Mouse (Mus musculus): ENCODE measurements around the gene Gpr179. TPM values are rescaled to one million over a fixed set of nuclear protein-coding genes. Genes with fewer than 3 reads are reported as not detected.

Gpr179 gene
- polyA plus RNA-seq, 1 experiment from 2014 or later, result 0.16 TPM

GRCm38 (mm10) chr11:97301406-97301805 is 50.5 kb downstream of the Gpr179 start:
- ATAC-seq (ENCODE audit: insufficient number of reproducible peaks, insufficient read depth, low FRiP score, low read depth), result no peak
- H3K4me3 ChIP-seq (ENCODE audit: low read depth, low read length), result no peak overlapping the region
- H3K9ac ChIP-seq (replicated peaks; ENCODE audit: low read depth, low read length), result no peak overlapping the region
- H3K4me2 ChIP-seq (replicated peaks; ENCODE audit: low read depth, low read length), result no peak overlapping the region
- 84% methylated on average over 16 of the region's 16 CpGs for WGBS
- H3K9me3 ChIP-seq (ENCODE audit: control insufficient read depth, low read depth, low read length), result no peaks in the 10 kb centered on the region
- H3K4me1 ChIP-seq (ENCODE audit: control insufficient read depth, insufficient read depth, low read length), result peaks cover 2% of the 10 kb centered on the region; the same call in 1 of the 2 replicates
- H3K27me3 ChIP-seq (ENCODE audit: control insufficient read depth, insufficient read depth, low read length), result no peaks in the 10 kb centered on the region
- H3K27ac ChIP-seq (ENCODE audit: low read length), result no peak overlapping the region
- no peaks in the 10 kb centered on the region for H3K36me3 ChIP-seq (ENCODE audit: control insufficient read depth, insufficient read depth, low read length)

GRCm38 (mm10) chr11:97299939-97300338 is 51.9 kb downstream of the Gpr179 start:
- no peak overlapping the region for H3K27ac ChIP-seq (ENCODE audit: low read length)
- H3K4me2 ChIP-seq (replicated peaks; ENCODE audit: low read depth, low read length), result no peak overlapping the region
- H3K9me3 ChIP-seq (ENCODE audit: control insufficient read depth, low read depth, low read length), result no peaks in the 10 kb centered on the region
- H3K9ac ChIP-seq (replicated peaks; ENCODE audit: low read depth, low read length), result no peak overlapping the region
- ATAC-seq (ENCODE audit: insufficient number of reproducible peaks, insufficient read depth, low FRiP score, low read depth), result no peak
- H3K4me3 ChIP-seq (ENCODE audit: low read depth, low read length), result no peak overlapping the region
- H3K4me1 ChIP-seq (ENCODE audit: control insufficient read depth, insufficient read depth, low read length), result peaks cover 2% of the 10 kb centered on the region; the same call in 1 of the 2 replicates
- no peaks in the 10 kb centered on the region for H3K36me3 ChIP-seq (ENCODE audit: control insufficient read depth, insufficient read depth, low read length)
- no peaks in the 10 kb centered on the region for H3K27me3 ChIP-seq (ENCODE audit: control insufficient read depth, insufficient read depth, low read length)
- 84% methylated on average over 2 of the region's 2 CpGs for WGBS

- no peak overlapping the region for H3K4me2 ChIP-seq (replicated peaks; ENCODE audit: low read depth, low read length)
- no peaks in the 10 kb centered on the region for H3K36me3 ChIP-seq (ENCODE audit: control insufficient read depth, insufficient read depth, low read length)
- H3K9ac ChIP-seq (replicated peaks; ENCODE audit: low read depth, low read length), result no peak overlapping the region
- WGBS, result 86% methylated on average over 3 of the region's 4 CpGs
- H3K27me3 ChIP-seq (ENCODE audit: control insufficient read depth, insufficient read depth, low read length), result no peaks in the 10 kb centered on the region
- no peaks in the 10 kb centered on the region for H3K9me3 ChIP-seq (ENCODE audit: control insufficient read depth, low read depth, low read length)
- no peak for ATAC-seq (ENCODE audit: insufficient number of reproducible peaks, insufficient read depth, low FRiP score, low read depth)
- no peaks in the 10 kb centered on the region; the same call in 1 of the 2 replicates for H3K4me1 ChIP-seq (ENCODE audit: control insufficient read depth, insufficient read depth, low read length)
- no peak overlapping the region for H3K4me3 ChIP-seq (ENCODE audit: low read depth, low read length)
- H3K27ac ChIP-seq (ENCODE audit: low read length), result no peak overlapping the region
These were observed 55.3 kb downstream of the Gpr179 start for GRCm38 (mm10) chr11:97296542-97296941.

GRCm38 (mm10) chr11:97292731-97293130 is 59.1 kb downstream of the Gpr179 start:
- Histone ChIP-seq H3K9ac (replicated peaks; ENCODE audit: low read depth, low read length) (no peak overlapping the region), H3K36me3 (ENCODE audit: control insufficient read depth, insufficient read depth, low read length) (no peaks in the 10 kb centered on the region), H3K9me3 (ENCODE audit: control insufficient read depth, low read depth, low read length) (no peaks in the 10 kb centered on the region), H3K4me1 (ENCODE audit: control insufficient read depth, insufficient read depth, low read length) (no peaks in the 10 kb centered on the region), H3K4me3 (ENCODE audit: low read depth, low read length) (no peak overlapping the region), H3K27ac (ENCODE audit: low read length) (no peak overlapping the region), H3K27me3 (ENCODE audit: control insufficient read depth, insufficient read depth, low read length) (no peaks in the 10 kb centered on the region), H3K4me2 (replicated peaks; ENCODE audit: low read depth, low read length) (no peak overlapping the region)
- WGBS, result 90% methylated on average over 1 of the region's 1 CpGs
- ATAC-seq (ENCODE audit: insufficient number of reproducible peaks, insufficient read depth, low FRiP score, low read depth), result no peak

- Histone ChIP-seq H3K27ac (ENCODE audit: low read length) (no peak overlapping the region), H3K4me2 (replicated peaks; ENCODE audit: low read depth, low read length) (no peak overlapping the region), H3K27me3 (ENCODE audit: control insufficient read depth, insufficient read depth, low read length) (no peaks in the 10 kb centered on the region), H3K4me3 (ENCODE audit: low read depth, low read length) (no peak overlapping the region), H3K4me1 (ENCODE audit: control insufficient read depth, insufficient read depth, low read length) (no peaks in the 10 kb centered on the region), H3K9ac (replicated peaks; ENCODE audit: low read depth, low read length) (no peak overlapping the region), H3K9me3 (ENCODE audit: control insufficient read depth, low read depth, low read length) (no peaks in the 10 kb centered on the region), H3K36me3 (ENCODE audit: control insufficient read depth, insufficient read depth, low read length) (no peaks in the 10 kb centered on the region)
- WGBS, result 54% methylated on average over 12 of the region's 12 CpGs
- no peak for ATAC-seq (ENCODE audit: insufficient number of reproducible peaks, insufficient read depth, low FRiP score, low read depth)
These were observed 62.3 kb downstream of the Gpr179 start for GRCm38 (mm10) chr11:97289276-97290230.

GRCm38 (mm10) chr11:97287643-97288042 is 64.2 kb downstream of the Gpr179 start:
- Histone ChIP-seq H3K9me3 (ENCODE audit: control insufficient read depth, low read depth, low read length) (no peaks in the 10 kb centered on the region), H3K4me1 (ENCODE audit: control insufficient read depth, insufficient read depth, low read length) (no peaks in the 10 kb centered on the region), H3K27me3 (ENCODE audit: control insufficient read depth, insufficient read depth, low read length) (no peaks in the 10 kb centered on the region), H3K4me3 (ENCODE audit: low read depth, low read length) (no peak overlapping the region), H3K36me3 (ENCODE audit: control insufficient read depth, insufficient read depth, low read length) (no peaks in the 10 kb centered on the region), H3K4me2 (replicated peaks; ENCODE audit: low read depth, low read length) (no peak overlapping the region), H3K9ac (replicated peaks; ENCODE audit: low read depth, low read length) (no peak overlapping the region), H3K27ac (ENCODE audit: low read length) (no peak overlapping the region)
- no peak for ATAC-seq (ENCODE audit: insufficient number of reproducible peaks, insufficient read depth, low FRiP score, low read depth)

- Histone ChIP-seq H3K27me3 (ENCODE audit: control insufficient read depth, insufficient read depth, low read length) (no peaks in the 10 kb centered on the region), H3K27ac (ENCODE audit: low read length) (no peak overlapping the region), H3K4me1 (ENCODE audit: control insufficient read depth, insufficient read depth, low read length) (no peaks in the 10 kb centered on the region), H3K9ac (replicated peaks; ENCODE audit: low read depth, low read length) (no peak overlapping the region), H3K4me3 (ENCODE audit: low read depth, low read length) (no peak overlapping the region), H3K36me3 (ENCODE audit: control insufficient read depth, insufficient read depth, low read length) (no peaks in the 10 kb centered on the region), H3K9me3 (ENCODE audit: control insufficient read depth, low read depth, low read length) (no peaks in the 10 kb centered on the region), H3K4me2 (replicated peaks; ENCODE audit: low read depth, low read length) (no peak overlapping the region)
- ATAC-seq (ENCODE audit: insufficient number of reproducible peaks, insufficient read depth, low FRiP score, low read depth), result no peak
- WGBS, result 38% methylated on average over 6 of the region's 6 CpGs
These were observed 64.9 kb downstream of the Gpr179 start for GRCm38 (mm10) chr11:97286973-97287372.

- Histone ChIP-seq H3K4me1 (ENCODE audit: control insufficient read depth, insufficient read depth, low read length) (no peaks in the 10 kb centered on the region), H3K4me2 (replicated peaks; ENCODE audit: low read depth, low read length) (no peak overlapping the region), H3K9me3 (ENCODE audit: control insufficient read depth, low read depth, low read length) (no peaks in the 10 kb centered on the region), H3K27ac (ENCODE audit: low read length) (no peak overlapping the region), H3K36me3 (ENCODE audit: control insufficient read depth, insufficient read depth, low read length) (no peaks in the 10 kb centered on the region), H3K4me3 (ENCODE audit: low read depth, low read length) (no peak overlapping the region), H3K27me3 (ENCODE audit: control insufficient read depth, insufficient read depth, low read length) (no peaks in the 10 kb centered on the region), H3K9ac (replicated peaks; ENCODE audit: low read depth, low read length) (no peak overlapping the region)
- WGBS, result 70% methylated on average over 9 of the region's 9 CpGs
- ATAC-seq (ENCODE audit: insufficient number of reproducible peaks, insufficient read depth, low FRiP score, low read depth), result no peak
These were observed 65.8 kb downstream of the Gpr179 start for GRCm38 (mm10) chr11:97285852-97286775.
